Mouse (Mus musculus): Measurements from ENCODE around the gene Gm11011. TPM values are rescaled to one million over a fixed set of nuclear protein-coding genes. Genes with fewer than 3 reads are reported as not detected.
A peak's percentile ranks its signal among the peaks of the same experiment; 100 is the strongest.

Gm11011 gene
- polyA plus RNA-seq, 1 experiment from 2014 or later, result not detected

DNA sequence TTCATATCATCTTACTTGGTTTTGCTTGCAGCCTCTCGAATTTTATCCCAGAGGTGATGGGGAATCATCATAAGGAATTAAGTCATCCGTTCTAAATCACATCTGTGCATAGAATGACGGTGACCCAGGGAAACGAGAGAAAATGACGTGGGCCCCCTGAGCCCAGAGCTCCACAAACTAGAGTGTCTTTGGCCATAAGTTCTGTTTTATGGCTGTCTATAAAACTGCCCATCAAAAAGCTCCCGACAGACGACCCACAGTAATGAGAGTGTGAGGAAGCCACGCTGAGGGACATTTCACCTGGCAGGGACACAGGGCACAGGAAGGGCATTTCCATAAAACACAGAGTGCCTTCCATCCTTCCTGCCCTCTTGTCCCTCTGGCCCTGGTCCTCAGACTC is 23.3 kb upstream of the Gm11011 start:
- Histone ChIP-seq H3K36me3 (ENCODE audit: poor library complexity, severe bottlenecking) (no peaks in the 10 kb centered on the region), H3K4me3 (no peak overlapping the region), H3K4me2 (no peak overlapping the region), H3K27ac (no peak overlapping the region), H3K9me3 (replicated peaks) (no peaks in the 10 kb centered on the region), H3K4me1 (peaks cover 16% of the 10 kb centered on the region), H3K9ac (no peak overlapping the region), H3K27me3 (no peaks in the 10 kb centered on the region; the same call in 1 of the 2 replicates)
- ATAC-seq, result no peak
- WGBS, result 84% methylated on average over 8 of the region's 8 CpGs

DNA sequence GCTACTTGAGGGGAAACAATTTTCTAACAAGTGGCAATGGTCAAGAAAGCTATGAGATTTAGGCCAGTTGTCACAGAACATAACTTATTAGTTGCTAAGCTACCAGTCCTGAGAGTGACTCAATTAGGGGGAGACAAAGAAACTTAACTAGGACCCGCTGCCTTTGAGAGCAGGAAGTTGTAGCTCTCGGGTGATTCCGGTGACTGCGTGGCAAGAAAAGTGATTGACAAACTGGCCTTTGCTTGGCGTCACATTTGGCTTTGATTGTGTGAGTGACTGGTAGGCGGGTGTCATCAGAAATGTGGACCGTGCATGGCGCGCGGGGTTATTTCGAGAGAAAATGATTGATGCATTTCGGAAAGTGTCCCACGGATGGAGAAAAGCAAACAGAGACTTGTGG is 22.4 kb upstream of the Gm11011 start:
- no peaks in the 10 kb centered on the region for H3K9me3 ChIP-seq (replicated peaks)
- ATAC-seq, result no peak
- H3K4me3 ChIP-seq, result no peak overlapping the region
- 49% methylated on average over 13 of the region's 13 CpGs for WGBS
- H3K4me1 ChIP-seq, result peaks cover 16% of the 10 kb centered on the region
- no peak overlapping the region for H3K4me2 ChIP-seq
- H3K9ac ChIP-seq, result no peak overlapping the region
- no peak overlapping the region for H3K27ac ChIP-seq
- H3K27me3 ChIP-seq, result no peaks in the 10 kb centered on the region; the same call in 1 of the 2 replicates
- H3K36me3 ChIP-seq (ENCODE audit: poor library complexity, severe bottlenecking), result no peaks in the 10 kb centered on the region

DNA sequence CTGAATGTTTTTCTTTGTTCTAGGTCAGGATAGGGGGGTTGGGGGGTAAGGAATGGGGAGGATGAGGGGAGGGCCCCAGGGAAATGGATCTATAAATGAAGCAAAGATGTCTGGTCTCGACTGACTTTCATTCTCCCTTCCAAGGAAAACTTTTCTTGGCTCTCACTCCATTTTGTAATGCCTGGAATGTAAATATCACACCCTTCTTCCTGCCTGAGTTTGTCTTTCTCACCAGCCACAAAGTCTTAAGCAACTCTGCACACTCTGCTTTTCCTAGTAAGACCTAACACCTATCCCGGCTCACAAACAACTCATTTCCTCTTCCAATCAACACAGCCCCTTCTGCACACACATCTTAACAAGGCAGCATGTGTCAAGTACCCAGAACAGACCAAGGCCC is 20.2 kb upstream of the Gm11011 start:
- Histone ChIP-seq H3K4me3 (no peak overlapping the region), H3K27me3 (no peaks in the 10 kb centered on the region; the same call in none of the 2 replicates), H3K9me3 (replicated peaks) (no peaks in the 10 kb centered on the region), H3K9ac (no peak overlapping the region), H3K4me1 (peaks cover 16% of the 10 kb centered on the region), H3K4me2 (no peak overlapping the region), H3K36me3 (ENCODE audit: poor library complexity, severe bottlenecking) (no peaks in the 10 kb centered on the region), H3K27ac (no peak overlapping the region)
- 65% methylated on average over 2 of the region's 2 CpGs for WGBS
- no peak for ATAC-seq

DNA sequence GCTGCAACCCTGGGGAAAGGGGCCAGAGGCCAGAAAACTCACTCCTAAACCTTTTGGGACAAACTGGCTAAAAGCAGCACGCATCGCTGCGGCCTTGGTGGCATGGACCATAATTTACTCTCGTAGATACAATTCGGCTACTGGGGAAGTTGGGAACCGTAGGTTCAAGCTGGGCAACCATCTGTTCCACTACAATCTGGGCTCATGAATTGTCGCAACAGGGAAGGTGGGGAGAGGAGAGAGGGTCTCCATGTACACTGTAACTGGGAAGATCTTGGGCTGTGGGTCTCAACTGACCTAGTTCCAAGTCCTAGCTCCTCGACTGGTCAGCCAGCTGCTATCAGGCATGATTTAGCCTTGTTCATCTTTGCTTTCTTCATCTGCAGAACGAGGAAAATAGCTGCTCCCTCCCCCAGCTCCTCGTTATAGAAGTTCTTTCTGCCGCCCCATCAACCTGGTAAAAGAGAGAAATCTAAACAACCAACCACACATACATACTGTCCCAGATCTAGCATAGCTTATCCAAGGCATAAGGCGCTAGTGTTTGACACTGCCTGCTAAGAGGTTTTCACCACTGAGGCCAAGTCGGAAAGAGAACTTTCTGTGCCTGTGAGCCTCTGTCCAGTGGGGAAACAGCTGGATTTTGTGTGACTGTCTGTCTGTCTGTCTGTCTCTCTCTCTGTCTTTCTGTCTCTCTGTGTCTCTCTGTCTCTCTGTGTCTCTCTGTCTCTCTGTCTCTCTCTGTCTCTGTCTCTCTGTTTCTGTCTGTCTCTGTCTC is 19.5 kb upstream of the Gm11011 start:
- Histone ChIP-seq H3K4me2 (no peak overlapping the region), H3K27me3 (no peaks in the 10 kb centered on the region; the same call in 1 of the 2 replicates), H3K36me3 (ENCODE audit: poor library complexity, severe bottlenecking) (no peaks in the 10 kb centered on the region), H3K4me3 (no peak overlapping the region), H3K9me3 (replicated peaks) (no peaks in the 10 kb centered on the region), H3K9ac (no peak overlapping the region), H3K27ac (no peak overlapping the region), H3K4me1 (peaks cover 12% of the 10 kb centered on the region)
- whole genome bisulfite sequencing, result 71% methylated on average over 13 of the region's 13 CpGs
- no peak for ATAC-seq

DNA sequence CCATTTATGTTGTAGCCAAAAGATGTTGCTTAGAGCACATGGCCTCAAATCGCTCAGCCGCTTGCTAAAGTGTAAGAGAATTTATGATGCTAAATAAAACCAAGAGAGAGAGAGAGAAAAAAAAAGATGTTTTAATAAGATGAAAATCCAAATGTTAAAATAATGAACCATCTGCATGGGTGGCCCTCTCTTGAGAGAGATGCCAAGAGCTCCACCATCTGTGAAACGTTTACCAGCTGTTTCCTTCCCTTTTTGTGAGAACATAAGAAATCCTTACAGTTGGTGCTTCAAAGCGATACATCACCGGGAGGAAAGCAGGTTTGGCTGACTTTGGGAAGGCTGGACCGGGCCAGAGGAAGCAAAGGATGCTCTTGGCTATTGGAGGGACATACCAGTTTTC is 12.6 kb upstream of the Gm11011 start:
- WGBS, result 70% methylated on average over 6 of the region's 6 CpGs
- Histone ChIP-seq H3K4me1 (peaks cover 31% of the 10 kb centered on the region), H3K4me3 (no peak overlapping the region), H3K27me3 (no peaks in the 10 kb centered on the region; the same call in 1 of the 2 replicates), H3K9me3 (replicated peaks) (no peaks in the 10 kb centered on the region), H3K4me2 (no peak overlapping the region), H3K27ac (no peak overlapping the region; the same call in 1 of the 2 replicates), H3K36me3 (ENCODE audit: poor library complexity, severe bottlenecking) (no peaks in the 10 kb centered on the region), H3K9ac (no peak overlapping the region)
- peak; percentile 41; the same call in 1 of the 2 replicates for ATAC-seq

DNA sequence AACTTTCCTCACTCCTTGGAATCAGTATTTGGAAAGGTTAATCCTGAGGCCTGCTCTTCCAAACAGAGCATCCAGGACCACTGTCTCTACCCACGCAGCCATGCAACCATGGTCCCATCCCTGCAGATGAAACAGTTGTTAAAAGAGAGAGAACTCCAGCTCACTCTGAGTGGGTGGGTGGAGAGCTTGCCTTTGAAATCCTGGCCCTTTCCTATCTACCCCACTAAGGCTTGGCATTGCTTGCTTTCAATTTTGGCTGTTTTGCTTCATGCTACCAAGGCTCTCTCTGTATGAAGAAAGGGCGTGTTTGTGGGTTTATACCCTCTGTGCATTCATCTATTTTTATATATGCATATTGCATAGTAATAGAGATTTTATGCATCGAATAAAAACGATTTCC is 12.0 kb upstream of the Gm11011 start:
- no peak for ATAC-seq
- 0 out of 2 replicates have a peak overlapping the region, but pooled peaks have one; percentile 35 for H3K27ac ChIP-seq
- no peak overlapping the region for H3K4me3 ChIP-seq
- H3K27me3 ChIP-seq, result no peaks in the 10 kb centered on the region; the same call in 1 of the 2 replicates
- H3K4me2 ChIP-seq, result no peak overlapping the region
- no peak overlapping the region for H3K9ac ChIP-seq
- 84% methylated on average over 4 of the region's 4 CpGs for WGBS
- H3K4me1 ChIP-seq, result peaks cover 31% of the 10 kb centered on the region
- no peaks in the 10 kb centered on the region for H3K36me3 ChIP-seq (ENCODE audit: poor library complexity, severe bottlenecking)
- H3K9me3 ChIP-seq (replicated peaks), result no peaks in the 10 kb centered on the region

DNA sequence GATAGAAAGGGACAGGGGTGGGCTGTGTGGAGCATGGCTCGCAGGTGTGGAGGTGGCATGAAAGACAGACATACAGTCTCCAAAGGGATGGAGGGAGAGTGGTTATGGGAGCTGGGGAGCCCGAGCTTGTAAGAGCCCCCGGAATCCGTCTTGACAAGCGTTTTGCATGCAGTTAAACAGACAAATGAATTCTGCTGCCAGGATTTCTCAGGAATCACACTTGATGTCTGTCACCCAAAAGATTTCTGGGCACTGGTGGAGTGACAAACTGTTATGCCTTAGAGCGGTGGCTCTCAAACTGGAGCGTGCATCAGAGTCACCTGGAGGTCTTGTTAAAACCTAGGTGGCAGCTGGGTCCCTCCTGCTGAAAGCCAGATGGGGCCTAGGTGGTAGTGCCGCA is 10.4 kb upstream of the Gm11011 start:
- H3K4me3 ChIP-seq, result no peak overlapping the region
- no peaks in the 10 kb centered on the region for H3K9me3 ChIP-seq (replicated peaks)
- no peaks in the 10 kb centered on the region for H3K36me3 ChIP-seq (ENCODE audit: poor library complexity, severe bottlenecking)
- no peak overlapping the region for H3K27ac ChIP-seq
- H3K9ac ChIP-seq, result no peak overlapping the region
- H3K27me3 ChIP-seq, result no peaks in the 10 kb centered on the region
- H3K4me2 ChIP-seq, result no peak overlapping the region
- 65% methylated on average over 8 of the region's 8 CpGs for WGBS
- no peak for ATAC-seq
- H3K4me1 ChIP-seq, result peaks cover 36% of the 10 kb centered on the region

DNA sequence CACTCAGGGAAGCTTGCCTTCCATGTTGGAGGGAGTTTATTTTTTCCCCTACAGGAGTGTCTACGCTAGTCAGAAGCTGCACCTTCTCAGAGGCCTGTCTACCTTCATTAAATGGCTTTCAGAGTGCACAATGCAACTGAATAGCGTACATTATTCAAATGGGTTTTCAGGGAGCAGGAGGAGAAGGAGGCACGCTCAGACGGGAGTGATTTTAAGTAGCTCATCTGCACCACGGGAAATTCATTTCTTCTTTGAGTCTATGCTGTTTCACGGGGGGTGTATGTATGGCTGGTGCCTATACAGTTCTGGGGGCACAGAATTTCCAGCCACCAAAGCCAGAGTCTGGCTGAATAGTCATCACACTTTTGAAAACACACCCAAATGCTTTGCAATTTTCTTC is 9.8 kb upstream of the Gm11011 start:
- Histone ChIP-seq H3K9me3 (replicated peaks) (no peaks in the 10 kb centered on the region), H3K27ac (no peak overlapping the region), H3K27me3 (no peaks in the 10 kb centered on the region), H3K4me2 (no peak overlapping the region), H3K36me3 (ENCODE audit: poor library complexity, severe bottlenecking) (no peaks in the 10 kb centered on the region), H3K4me1 (peaks cover 36% of the 10 kb centered on the region), H3K4me3 (no peak overlapping the region), H3K9ac (no peak overlapping the region)
- ATAC-seq, result no peak
- 21% methylated on average over 6 of the region's 6 CpGs for WGBS

DNA sequence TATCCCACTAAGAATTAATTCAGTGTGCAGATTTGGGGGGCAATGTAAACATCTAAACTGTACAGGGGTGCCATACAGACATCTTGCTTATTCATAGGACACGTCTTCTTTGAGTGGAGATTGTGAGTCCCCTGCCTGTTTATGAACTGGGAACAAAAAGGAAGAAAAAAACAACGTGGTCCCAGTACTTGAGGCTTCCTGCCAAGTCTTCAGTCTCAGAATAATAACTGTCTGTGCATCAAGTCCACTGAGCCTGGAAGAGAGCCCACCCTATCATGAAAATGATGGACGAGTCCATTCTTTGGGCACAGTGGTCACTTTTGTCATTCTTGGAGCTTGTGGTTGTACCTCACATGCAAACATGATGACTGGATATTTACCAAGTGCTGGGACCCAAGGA is 6.2 kb upstream of the Gm11011 start:
- 41% methylated on average over 3 of the region's 3 CpGs for WGBS
- no peak for ATAC-seq

DNA sequence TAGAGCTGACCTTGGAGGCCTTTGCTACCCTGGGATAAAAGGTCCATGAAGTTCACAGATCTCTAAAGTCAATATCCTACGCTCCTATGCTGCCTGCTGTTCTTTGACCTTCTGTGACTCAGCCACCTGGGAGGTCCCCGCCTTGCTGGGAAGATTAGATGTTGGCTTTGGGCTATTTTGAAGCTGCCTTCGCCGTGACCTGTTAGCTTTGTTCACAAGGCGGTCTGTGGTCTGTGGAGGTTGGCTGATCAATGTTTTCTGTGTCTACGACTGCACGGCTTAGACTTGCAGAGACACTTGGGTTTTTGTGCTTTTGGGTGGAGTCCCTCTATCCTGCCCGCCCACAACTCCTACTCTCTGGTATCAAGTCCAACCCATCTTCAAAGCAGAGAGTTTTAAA is 2.9 kb upstream of the Gm11011 start:
- no peak overlapping the region for H3K27ac ChIP-seq
- H3K36me3 ChIP-seq (ENCODE audit: poor library complexity, severe bottlenecking), result no peaks in the 10 kb centered on the region
- peaks cover 9% of the 10 kb centered on the region for H3K4me1 ChIP-seq
- H3K9ac ChIP-seq, result no peak overlapping the region
- no peaks in the 10 kb centered on the region for H3K9me3 ChIP-seq (replicated peaks)
- H3K27me3 ChIP-seq, result no peaks in the 10 kb centered on the region
- no peak overlapping the region for H3K4me2 ChIP-seq
- WGBS, result 90% methylated on average over 8 of the region's 8 CpGs
- no peak for ATAC-seq
- H3K4me3 ChIP-seq, result no peak overlapping the region

More for the DNA sequence above, 6.2 kb upstream of the Gm11011 start:
- H3K9ac ChIP-seq, result no peak overlapping the region
- H3K27ac ChIP-seq, result no peak overlapping the region
- peaks cover 19% of the 10 kb centered on the region for H3K4me1 ChIP-seq
- H3K36me3 ChIP-seq (ENCODE audit: poor library complexity, severe bottlenecking), result no peaks in the 10 kb centered on the region
- H3K9me3 ChIP-seq (replicated peaks), result no peaks in the 10 kb centered on the region
- H3K4me2 ChIP-seq, result no peak overlapping the region
- H3K27me3 ChIP-seq, result no peaks in the 10 kb centered on the region
- no peak overlapping the region for H3K4me3 ChIP-seq

DNA sequence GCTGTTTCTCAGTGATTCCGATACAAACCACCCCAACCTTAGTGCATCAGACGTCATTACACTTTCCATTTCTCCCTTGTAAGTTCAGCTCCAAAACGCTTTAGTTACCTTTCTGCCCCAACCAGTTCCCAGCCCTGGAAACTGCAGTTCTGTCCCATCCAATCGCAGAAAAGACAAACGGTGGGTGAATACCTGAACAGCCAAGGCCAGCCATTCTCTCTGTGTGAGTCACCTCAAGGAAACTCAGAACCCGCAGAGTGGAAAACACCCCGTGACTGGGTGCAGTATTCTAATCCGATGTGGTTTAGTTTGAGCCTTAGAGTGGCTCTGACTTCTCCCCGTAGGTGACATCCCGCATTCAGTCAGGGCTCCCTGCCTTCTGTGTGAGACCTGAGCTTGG is 2.2 kb upstream of the Gm11011 start:
- no peak overlapping the region for H3K27ac ChIP-seq
- ATAC-seq, result no peak
- peaks cover 15% of the 10 kb centered on the region for H3K4me1 ChIP-seq
- WGBS, result 94% methylated on average over 10 of the region's 10 CpGs
- no peak overlapping the region for H3K9ac ChIP-seq
- no peaks in the 10 kb centered on the region for H3K36me3 ChIP-seq (ENCODE audit: poor library complexity, severe bottlenecking)
- no peaks in the 10 kb centered on the region for H3K27me3 ChIP-seq
- H3K9me3 ChIP-seq (replicated peaks), result no peaks in the 10 kb centered on the region
- H3K4me3 ChIP-seq, result no peak overlapping the region
- no peak overlapping the region for H3K4me2 ChIP-seq

DNA sequence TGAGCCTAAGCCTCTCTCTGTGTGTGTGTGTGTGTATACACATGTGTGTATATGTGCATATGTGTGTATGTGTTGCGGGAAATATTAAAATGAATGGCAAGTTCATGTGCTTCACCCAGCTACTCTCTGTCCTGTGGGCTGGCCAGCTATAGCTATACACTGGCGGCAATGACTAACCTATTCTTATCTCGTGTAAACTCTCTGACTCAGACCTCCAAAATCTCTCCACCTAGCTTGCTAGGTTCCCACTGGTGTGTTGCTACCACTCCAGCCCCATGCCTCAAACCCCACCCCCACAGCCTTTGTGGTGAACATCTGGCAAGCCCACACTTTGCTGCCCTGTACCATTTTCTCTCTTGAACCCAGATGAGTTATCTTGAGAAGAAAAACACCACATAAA is 857 bp downstream of the Gm11011 start:
- no peak overlapping the region for H3K4me3 ChIP-seq
- 77% methylated on average over 3 of the region's 3 CpGs for WGBS
- peaks cover 13% of the 10 kb centered on the region for H3K4me1 ChIP-seq
- H3K27ac ChIP-seq, result no peak overlapping the region
- no peak overlapping the region for H3K4me2 ChIP-seq
- ATAC-seq, result no peak
- H3K27me3 ChIP-seq, result no peaks in the 10 kb centered on the region
- no peak overlapping the region for H3K9ac ChIP-seq
- H3K36me3 ChIP-seq (ENCODE audit: poor library complexity, severe bottlenecking), result no peaks in the 10 kb centered on the region
- H3K9me3 ChIP-seq (replicated peaks), result no peaks in the 10 kb centered on the region

All from forebrain, embryonic 13.5 days (tissue).